Mouse (Mus musculus): ENCODE measurements around the gene Atg9b. TPM values are rescaled to one million over a fixed set of nuclear protein-coding genes. Genes with fewer than 3 reads are reported as not detected.
A peak's percentile ranks its signal among the peaks of the same experiment; 100 is the strongest.

Atg9b gene
- polyA plus RNA-seq, 1 experiment from 2014 or later, result 0.72 TPM

- DNase-seq (peak; percentile 64), ATAC-seq (ENCODE audit: low FRiP score, low TSS enrichment) (peak; percentile 44; the same call in 1 of the 2 replicates)
- peak overlapping the region; percentile 45 for H3K4me2 ChIP-seq (ENCODE audit: low read length)
- H3K4me1 ChIP-seq (ENCODE audit: control insufficient read depth, insufficient read depth, low read length), result peaks cover 59% of the 10 kb centered on the region
- WGBS, result 3% methylated on average over 12 of the region's 12 CpGs
- H3K9ac ChIP-seq (replicated peaks; ENCODE audit: low read length), result peak overlapping the region; percentile 60
- no peaks in the 10 kb centered on the region for H3K9me3 ChIP-seq (ENCODE audit: control insufficient read depth, low read length)
- no peak overlapping the region; the same call in 1 of the 2 replicates for H3K4me3 ChIP-seq (replicated peaks; ENCODE audit: low read depth, low read length)
- peak overlapping the region; percentile 97 for H3K27ac ChIP-seq (replicated peaks; ENCODE audit: low read depth, low read length)
- no peaks in the 10 kb centered on the region for H3K27me3 ChIP-seq (ENCODE audit: control insufficient read depth, insufficient read depth, low read length)
- peaks cover 14% of the 10 kb centered on the region for H3K36me3 ChIP-seq (ENCODE audit: control insufficient read depth, insufficient read depth, low read length)
Measured at GRCm38 (mm10) chr5:24344477-24345051, 47.4 kb downstream of the Atg9b start.

GRCm38 (mm10) chr5:24343977-24344436, 47.9 kb downstream of the Atg9b start:
- WGBS, result 0% methylated on average over 2 of the region's 2 CpGs
- peak overlapping the region; percentile 45 for H3K4me2 ChIP-seq (ENCODE audit: low read length)
- ATAC-seq (ENCODE audit: low FRiP score, low TSS enrichment), result peak; percentile 57; the same call in 1 of the 2 replicates
- H3K36me3 ChIP-seq (ENCODE audit: control insufficient read depth, insufficient read depth, low read length), result peaks cover 16% of the 10 kb centered on the region
- peaks cover 53% of the 10 kb centered on the region for H3K4me1 ChIP-seq (ENCODE audit: control insufficient read depth, insufficient read depth, low read length)
- peak overlapping the region; percentile 60 for H3K9ac ChIP-seq (replicated peaks; ENCODE audit: low read length)
- H3K9me3 ChIP-seq (ENCODE audit: control insufficient read depth, low read length), result no peaks in the 10 kb centered on the region
- DNase-seq, result peak; percentile 88
- H3K4me3 ChIP-seq (replicated peaks; ENCODE audit: low read depth, low read length), result no peak overlapping the region
- no peaks in the 10 kb centered on the region for H3K27me3 ChIP-seq (ENCODE audit: control insufficient read depth, insufficient read depth, low read length)
- H3K27ac ChIP-seq (replicated peaks; ENCODE audit: low read depth, low read length), result peak overlapping the region; percentile 97

- Histone ChIP-seq H3K9ac (replicated peaks; ENCODE audit: low read length) (no peak overlapping the region; the same call in 1 of the 2 replicates), H3K4me1 (ENCODE audit: control insufficient read depth, insufficient read depth, low read length) (peaks cover 47% of the 10 kb centered on the region), H3K9me3 (ENCODE audit: control insufficient read depth, low read length) (no peaks in the 10 kb centered on the region)
Measured at GRCm38 (mm10) chr5:24343379-24343778, 48.6 kb downstream of the Atg9b start.

GRCm38 (mm10) chr5:24342966-24343365, 49.0 kb downstream of the Atg9b start:
- H3K4me1 ChIP-seq (ENCODE audit: control insufficient read depth, insufficient read depth, low read length), result peaks cover 44% of the 10 kb centered on the region

More at GRCm38 (mm10) chr5:24343379-24343778, 48.6 kb downstream of the Atg9b start:
- Histone ChIP-seq H3K4me3 (replicated peaks; ENCODE audit: low read depth, low read length) (no peak overlapping the region), H3K27ac (replicated peaks; ENCODE audit: low read depth, low read length) (peak overlapping the region; percentile 97), H3K4me2 (ENCODE audit: low read length) (no peak overlapping the region; the same call in 1 of the 2 replicates), H3K27me3 (ENCODE audit: control insufficient read depth, insufficient read depth, low read length) (no peaks in the 10 kb centered on the region), H3K36me3 (ENCODE audit: control insufficient read depth, insufficient read depth, low read length) (peaks cover 16% of the 10 kb centered on the region)
- ATAC-seq (ENCODE audit: low FRiP score, low TSS enrichment) (no peak), DNase-seq (no peak)

GRCm38 (mm10) chr5:24342205-24342963, 49.6 kb downstream of the Atg9b start:
- no peak for DNase-seq
- Histone ChIP-seq H3K36me3 (ENCODE audit: control insufficient read depth, insufficient read depth, low read length) (peaks cover 18% of the 10 kb centered on the region), H3K9me3 (ENCODE audit: control insufficient read depth, low read length) (no peaks in the 10 kb centered on the region), H3K9ac (replicated peaks; ENCODE audit: low read length) (no peak overlapping the region), H3K27ac (replicated peaks; ENCODE audit: low read depth, low read length) (0 out of 2 replicates have a peak overlapping the region, but pooled peaks have one; percentile 26), H3K4me3 (replicated peaks; ENCODE audit: low read depth, low read length) (no peak overlapping the region), H3K27me3 (ENCODE audit: control insufficient read depth, insufficient read depth, low read length) (no peaks in the 10 kb centered on the region), H3K4me2 (ENCODE audit: low read length) (no peak overlapping the region), H3K4me1 (ENCODE audit: control insufficient read depth, insufficient read depth, low read length) (peaks cover 43% of the 10 kb centered on the region)
- 82% methylated on average over 14 of the region's 14 CpGs for WGBS
- no peak for ATAC-seq (ENCODE audit: low FRiP score, low TSS enrichment)

More at GRCm38 (mm10) chr5:24342966-24343365, 49.0 kb downstream of the Atg9b start:
- Histone ChIP-seq H3K9me3 (ENCODE audit: control insufficient read depth, low read length) (no peaks in the 10 kb centered on the region), H3K27ac (replicated peaks; ENCODE audit: low read depth, low read length) (0 out of 2 replicates have a peak overlapping the region, but pooled peaks have one; percentile 26), H3K9ac (replicated peaks; ENCODE audit: low read length) (no peak overlapping the region), H3K4me2 (ENCODE audit: low read length) (no peak overlapping the region), H3K36me3 (ENCODE audit: control insufficient read depth, insufficient read depth, low read length) (peaks cover 16% of the 10 kb centered on the region), H3K27me3 (ENCODE audit: control insufficient read depth, insufficient read depth, low read length) (no peaks in the 10 kb centered on the region), H3K4me3 (replicated peaks; ENCODE audit: low read depth, low read length) (no peak overlapping the region)
- 47% methylated on average over 8 of the region's 8 CpGs for WGBS
- no peak for DNase-seq
- no peak for ATAC-seq (ENCODE audit: low FRiP score, low TSS enrichment)

GRCm38 (mm10) chr5:24337821-24338220, 54.1 kb downstream of the Atg9b start:
- H3K4me3 ChIP-seq (replicated peaks; ENCODE audit: low read depth, low read length), result no peak overlapping the region
- H3K36me3 ChIP-seq (ENCODE audit: control insufficient read depth, insufficient read depth, low read length), result peaks cover 18% of the 10 kb centered on the region
- H3K9me3 ChIP-seq (ENCODE audit: control insufficient read depth, low read length), result no peaks in the 10 kb centered on the region
- no peaks in the 10 kb centered on the region for H3K27me3 ChIP-seq (ENCODE audit: control insufficient read depth, insufficient read depth, low read length)
- no peak overlapping the region for H3K27ac ChIP-seq (replicated peaks; ENCODE audit: low read depth, low read length)
- ATAC-seq (ENCODE audit: low FRiP score, low TSS enrichment) (no peak), DNase-seq (no peak)
- H3K9ac ChIP-seq (replicated peaks; ENCODE audit: low read length), result no peak overlapping the region
- peaks cover 20% of the 10 kb centered on the region for H3K4me1 ChIP-seq (ENCODE audit: control insufficient read depth, insufficient read depth, low read length)
- no peak overlapping the region for H3K4me2 ChIP-seq (ENCODE audit: low read length)
- WGBS, result 76% methylated on average over 2 of the region's 2 CpGs

GRCm38 (mm10) chr5:24337366-24337765, 54.6 kb downstream of the Atg9b start:
- peaks cover 17% of the 10 kb centered on the region for H3K4me1 ChIP-seq (ENCODE audit: control insufficient read depth, insufficient read depth, low read length)
- no peaks in the 10 kb centered on the region for H3K9me3 ChIP-seq (ENCODE audit: control insufficient read depth, low read length)
- ATAC-seq (ENCODE audit: low FRiP score, low TSS enrichment) (no peak), DNase-seq (no peak)
- WGBS, result 35% methylated on average over 9 of the region's 9 CpGs
- H3K9ac ChIP-seq (replicated peaks; ENCODE audit: low read length), result no peak overlapping the region
- H3K27ac ChIP-seq (replicated peaks; ENCODE audit: low read depth, low read length), result no peak overlapping the region
- no peaks in the 10 kb centered on the region for H3K27me3 ChIP-seq (ENCODE audit: control insufficient read depth, insufficient read depth, low read length)
- H3K36me3 ChIP-seq (ENCODE audit: control insufficient read depth, insufficient read depth, low read length), result peaks cover 22% of the 10 kb centered on the region
- H3K4me3 ChIP-seq (replicated peaks; ENCODE audit: low read depth, low read length), result no peak overlapping the region
- H3K4me2 ChIP-seq (ENCODE audit: low read length), result no peak overlapping the region

GRCm38 (mm10) chr5:24335888-24336511, 55.9 kb downstream of the Atg9b start:
- DNase-seq (peak; percentile 79), ATAC-seq (ENCODE audit: low FRiP score, low TSS enrichment) (peak; percentile 81)
- 9% methylated on average over 3 of the region's 3 CpGs for WGBS
- Histone ChIP-seq H3K4me2 (ENCODE audit: low read length) (no peak overlapping the region), H3K9ac (replicated peaks; ENCODE audit: low read length) (no peak overlapping the region; the same call in 1 of the 2 replicates), H3K27ac (replicated peaks; ENCODE audit: low read depth, low read length) (no peak overlapping the region; the same call in 1 of the 2 replicates), H3K4me3 (replicated peaks; ENCODE audit: low read depth, low read length) (no peak overlapping the region), H3K9me3 (ENCODE audit: control insufficient read depth, low read length) (no peaks in the 10 kb centered on the region), H3K4me1 (ENCODE audit: control insufficient read depth, insufficient read depth, low read length) (peaks cover 10% of the 10 kb centered on the region), H3K36me3 (ENCODE audit: control insufficient read depth, insufficient read depth, low read length) (peaks cover 35% of the 10 kb centered on the region), H3K27me3 (ENCODE audit: control insufficient read depth, insufficient read depth, low read length) (no peaks in the 10 kb centered on the region)

All from midbrain, embryonic 14.5 days (tissue).